Mouse (Mus musculus) granulocyte monocyte progenitor cell, adult 5-6 weeks (primary cell): ENCODE results near the gene B3gnt3. TPM values are rescaled to one million over a fixed set of nuclear protein-coding genes. Genes with fewer than 3 reads are reported as not detected.

Source experiments
- ATAC-seq: replicated peaks from 2 replicates; pipeline ENCODE4 v1.8.0; 2016; ENCODE audit warnings: mild to moderate bottlenecking, moderate TSS enrichment, inconsistent platforms; ENCODE audit not compliant: poor library complexity, severe bottlenecking
- total RNA-seq, 2 experiments: library from RNA; stranded (forward) in 1 of 2; stranded (reverse) in 1 of 2; fragments of 200-712, 200-1000 nt in 1 of 2; fragments of >200 nt in 1 of 2; fragmentation: Nextera tagmentation in 1 of 2; gene quantifications; 2 replicates each; pipeline ENCODE4 v1.2.3; 2014 to 2017

B3gnt3 gene
- total RNA-seq, 2 experiments from 2014 or later, result not detected

DNA sequence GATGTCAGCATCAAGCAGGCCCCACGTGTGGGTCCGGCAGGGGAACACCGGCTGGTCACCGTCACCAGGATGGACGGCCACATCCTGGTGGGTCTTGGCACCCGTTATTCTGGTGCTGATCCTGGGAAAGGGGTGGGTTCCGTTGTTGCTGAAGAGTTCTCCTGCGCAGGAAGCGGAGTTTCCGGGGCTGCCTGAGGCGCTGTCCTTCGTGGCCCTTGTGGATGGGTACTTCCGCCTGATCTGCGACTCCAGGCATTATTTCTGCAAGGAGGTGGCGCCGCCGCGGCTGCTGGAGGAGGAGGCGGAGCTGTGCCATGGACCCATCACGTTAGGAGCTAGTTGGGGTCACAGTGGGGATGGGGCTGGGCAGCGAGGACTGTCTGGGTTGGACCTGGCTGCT, 21.1 kb downstream of the B3gnt3 start:
- no peak for ATAC-seq

DNA sequence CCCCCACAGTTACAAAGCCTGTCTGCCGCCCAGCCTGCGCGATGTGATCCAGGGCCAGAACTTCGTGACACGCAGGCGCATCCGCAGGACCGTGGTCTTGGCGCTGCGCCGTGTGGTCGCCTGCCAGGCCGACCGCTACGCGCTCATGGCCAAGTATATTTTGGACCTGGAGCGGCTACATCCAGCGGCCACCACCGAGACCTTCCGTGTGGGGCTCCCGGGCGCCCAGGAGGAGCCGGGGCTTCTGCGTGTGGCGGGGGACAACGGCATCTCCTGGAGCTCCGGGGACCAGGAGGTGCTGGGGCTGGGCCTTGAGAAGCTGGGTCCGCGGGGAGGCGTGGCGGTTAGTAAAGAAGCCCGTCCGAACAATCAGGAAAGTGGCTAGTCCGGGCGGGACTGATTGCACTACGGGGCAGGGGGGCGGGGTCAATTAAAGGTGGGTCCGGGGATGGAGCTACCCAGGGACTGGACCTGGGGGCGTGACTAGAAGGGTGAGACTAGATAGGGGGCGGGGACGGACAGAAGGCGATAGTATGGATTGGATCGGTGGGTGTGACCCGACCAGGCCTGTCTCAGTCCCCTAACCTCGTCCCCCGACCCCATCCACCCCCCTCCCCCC, 21.9 kb downstream of the B3gnt3 start:
- ATAC-seq, result no peak

DNA sequence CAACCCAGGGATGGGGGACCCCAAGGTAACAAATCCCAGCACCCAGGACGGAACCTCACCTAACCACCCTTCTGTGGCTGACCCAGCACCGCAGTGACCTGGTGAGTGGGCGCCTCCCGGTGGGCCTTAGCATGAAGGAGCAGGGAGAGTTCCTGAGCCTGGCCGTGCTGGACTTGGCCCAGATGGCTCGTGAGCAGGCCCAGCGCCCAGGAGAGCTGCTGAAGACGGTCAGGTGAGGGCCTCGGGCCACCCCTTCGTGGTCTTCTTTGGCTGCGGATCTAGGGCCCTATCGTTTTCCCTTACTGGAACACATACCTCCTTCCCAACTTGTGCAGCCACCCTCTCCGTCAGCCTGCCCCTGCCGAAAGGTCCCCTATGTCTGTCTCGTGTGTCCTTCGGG, 22.5 kb downstream of the B3gnt3 start:
- ATAC-seq, result no peak

DNA sequence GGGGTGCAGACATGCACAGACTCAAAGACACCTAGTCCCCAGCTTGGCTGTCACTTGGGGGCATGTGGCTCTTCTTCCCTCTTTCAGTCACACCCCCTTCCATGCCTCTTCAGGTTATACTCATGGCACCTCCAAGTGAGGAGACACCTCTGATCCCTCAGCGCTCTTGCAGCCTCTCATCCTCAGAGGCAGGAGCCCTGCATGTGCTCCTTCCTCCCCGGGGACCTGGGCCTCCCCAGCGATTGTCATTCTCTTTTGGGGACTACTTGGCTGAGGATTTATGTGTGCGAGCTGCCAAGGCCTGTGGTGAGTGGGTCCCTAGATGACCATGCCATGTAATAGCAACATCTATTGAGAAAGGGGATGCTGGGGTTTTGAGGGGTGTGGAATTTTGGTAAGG, 23.4 kb downstream of the B3gnt3 start:
- no peak for ATAC-seq

DNA sequence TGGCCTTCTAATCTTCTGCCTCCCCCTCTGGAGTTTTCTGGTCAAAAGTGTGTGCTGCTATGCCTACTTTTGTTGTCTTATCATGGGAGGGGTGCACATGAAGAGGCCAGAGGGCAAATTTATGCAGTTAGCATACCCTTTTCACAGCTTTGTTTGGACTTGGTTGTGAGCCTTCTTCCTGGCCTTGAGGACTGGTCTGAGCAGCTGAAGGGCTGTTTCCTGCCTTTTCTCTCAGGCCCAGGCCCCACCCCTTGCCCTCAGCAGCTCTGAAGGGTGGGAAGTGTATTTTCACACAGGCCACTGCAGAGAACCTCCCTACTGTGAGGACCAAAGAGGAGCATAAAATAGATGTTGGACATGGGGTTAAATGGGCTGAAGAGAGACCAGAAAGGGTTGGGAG, 24.0 kb downstream of the B3gnt3 start:
- ATAC-seq, result no peak

DNA sequence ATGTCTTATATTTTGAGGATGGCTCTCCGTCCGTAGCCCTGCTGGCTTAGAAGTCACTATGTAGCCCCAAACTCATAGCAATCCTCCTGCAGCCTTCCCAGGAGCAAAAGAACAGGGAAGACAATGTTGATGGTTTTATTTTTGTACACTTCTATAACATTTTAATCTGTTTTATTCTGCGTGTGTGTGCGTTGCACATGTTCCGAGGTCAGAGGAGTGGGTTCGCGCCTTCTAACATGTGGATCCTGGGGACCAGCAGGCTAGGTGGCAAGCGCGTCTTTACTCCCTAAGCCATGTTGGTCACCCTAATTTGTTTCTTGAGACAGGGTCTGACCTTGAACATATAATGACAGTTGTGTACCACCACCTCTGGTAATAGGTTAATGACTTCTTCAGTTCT, 24.8 kb downstream of the B3gnt3 start:
- no peak for ATAC-seq

DNA sequence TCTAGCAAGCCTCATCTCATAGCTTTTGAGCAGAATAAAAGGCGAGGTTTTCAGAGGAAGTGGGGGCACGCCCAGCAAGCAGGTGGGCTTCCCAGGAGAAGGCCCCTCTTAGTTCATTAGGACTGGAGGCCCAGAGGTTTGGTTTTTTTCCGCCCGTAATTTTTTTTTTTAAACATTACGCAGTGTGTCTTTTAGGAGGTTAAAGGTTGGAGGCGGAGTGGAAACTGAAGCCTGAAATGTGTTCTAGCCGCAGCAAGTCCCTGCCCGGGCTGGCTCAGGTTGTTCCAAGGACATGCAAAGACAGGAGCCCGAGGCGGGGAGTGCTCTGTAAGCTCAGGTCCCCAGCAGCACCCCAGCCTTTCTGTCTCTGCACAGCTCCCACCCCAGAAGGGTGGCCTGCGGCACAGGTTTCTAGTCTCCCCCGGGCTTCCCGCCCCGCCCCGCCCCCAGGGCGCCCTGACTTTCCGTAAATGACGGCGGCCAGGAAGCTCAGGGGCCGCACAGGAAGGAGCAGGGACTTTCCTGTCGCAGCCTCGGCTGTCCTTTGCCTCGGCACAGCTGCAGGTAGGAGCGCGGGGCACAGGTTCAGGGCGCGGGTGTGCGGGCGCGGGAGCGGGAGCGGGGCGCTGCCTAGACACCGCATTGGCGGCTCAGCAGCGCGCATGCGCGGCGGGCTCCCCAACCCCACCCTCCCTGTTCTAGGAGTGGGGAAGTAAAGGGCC, 25.4 kb downstream of the B3gnt3 start, which contains the start of gene Jak3:
Gene Jak3 (plus strand): TSS at position 277 of the 722 bp plus-strand sequence.
- peak; percentile 45 for ATAC-seq

DNA sequence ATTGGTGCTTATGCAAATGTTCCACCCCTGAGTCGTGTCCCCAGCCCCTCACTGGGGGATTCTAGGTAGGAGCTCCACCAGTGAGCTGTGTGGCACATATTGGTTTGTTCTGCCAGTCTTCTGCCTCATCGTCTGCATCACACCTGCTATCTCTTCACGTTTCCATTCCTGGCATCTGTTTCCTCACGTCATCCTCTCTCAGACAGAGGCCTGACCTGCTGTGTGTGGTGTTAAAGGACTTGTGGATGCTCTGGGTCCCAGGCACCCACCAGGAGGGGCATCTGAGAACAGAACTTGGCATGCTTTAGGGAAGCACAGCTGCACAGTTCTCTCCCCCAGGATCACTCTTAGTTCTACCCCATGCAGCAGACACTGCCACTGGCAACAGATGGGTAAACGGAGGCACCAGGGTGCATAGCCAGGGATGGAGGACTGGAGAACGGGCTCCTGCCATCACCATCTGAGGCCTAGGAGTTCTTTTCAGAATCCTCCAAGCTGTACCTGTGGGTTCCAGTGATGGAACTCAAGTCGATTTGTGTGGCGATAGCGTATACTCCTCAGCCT, 26.1 kb downstream of the B3gnt3 start:
- no peak for ATAC-seq

DNA sequence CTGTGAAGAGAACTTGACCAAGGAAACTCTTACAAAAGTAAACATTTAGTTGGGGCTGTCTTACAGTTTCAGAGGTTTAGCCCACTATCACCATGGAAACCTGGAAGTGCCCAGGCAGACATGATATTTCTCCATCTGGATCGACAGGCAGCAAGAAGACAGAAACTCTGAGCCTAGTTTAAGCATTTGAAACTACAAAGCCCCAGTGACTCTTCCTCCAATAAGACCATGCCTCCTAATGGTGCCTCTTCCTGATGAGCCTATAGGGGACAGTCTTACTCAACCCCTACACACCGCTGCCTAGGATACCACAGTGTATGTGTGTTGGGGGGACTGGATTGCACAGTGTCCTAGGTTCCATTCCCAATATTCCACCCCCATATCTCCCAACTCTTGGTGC, 27.5 kb downstream of the B3gnt3 start:
- peak; percentile 17; the same call in 1 of the 2 replicates for ATAC-seq

DNA sequence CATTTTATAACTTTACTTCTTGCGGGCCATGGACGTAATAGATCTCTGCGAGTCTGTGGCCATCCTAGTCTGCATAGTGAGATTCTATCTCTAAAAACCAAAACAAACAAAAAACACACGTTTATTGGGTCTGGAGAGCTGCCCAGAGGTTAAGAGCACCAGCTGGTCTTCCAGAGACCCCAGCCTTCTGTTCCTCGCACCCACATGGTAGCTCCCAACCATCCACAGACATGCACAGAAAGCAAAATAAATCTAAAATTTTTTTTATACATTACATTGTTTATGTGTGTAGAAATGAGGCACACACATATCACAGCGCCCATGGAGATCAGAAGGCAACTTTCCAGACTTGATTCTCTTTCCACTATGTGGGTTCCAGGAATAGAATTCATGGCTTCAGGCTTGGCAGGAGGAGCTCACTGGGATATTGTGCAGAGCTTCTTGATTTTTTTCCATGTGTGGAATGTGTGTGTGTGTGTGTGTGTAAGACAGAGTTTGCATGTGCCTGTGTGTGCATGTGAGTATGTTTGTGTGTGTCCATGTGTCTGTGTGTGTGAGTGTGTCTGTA, 29.3 kb downstream of the B3gnt3 start:
- no peak for ATAC-seq

DNA sequence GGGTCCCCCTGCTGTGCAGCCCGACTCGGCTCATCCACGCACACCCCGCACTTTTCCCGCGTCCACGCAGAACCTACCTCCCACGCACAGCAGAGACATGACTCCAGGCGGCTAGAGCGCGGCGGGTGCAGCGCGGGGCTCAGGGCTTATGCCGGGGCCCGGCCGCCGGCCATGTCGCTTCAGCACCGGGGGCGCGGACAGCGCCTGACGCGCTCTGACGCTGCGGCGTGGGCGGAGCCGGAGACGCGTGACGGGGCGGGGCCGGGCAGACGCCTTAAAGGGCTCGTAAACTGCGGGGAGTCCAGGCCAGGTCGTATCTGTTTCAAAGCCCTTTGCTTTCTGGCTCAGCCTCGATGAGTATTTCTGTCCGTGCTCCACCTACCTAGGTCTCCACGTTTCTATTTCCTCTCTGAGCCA, 30.0 kb downstream of the B3gnt3 start, which contains the start of gene Unc13a:
Gene Unc13a (minus strand): TSS at position 209 of the 417 bp plus-strand sequence.
- peak; percentile 64 for ATAC-seq

DNA sequence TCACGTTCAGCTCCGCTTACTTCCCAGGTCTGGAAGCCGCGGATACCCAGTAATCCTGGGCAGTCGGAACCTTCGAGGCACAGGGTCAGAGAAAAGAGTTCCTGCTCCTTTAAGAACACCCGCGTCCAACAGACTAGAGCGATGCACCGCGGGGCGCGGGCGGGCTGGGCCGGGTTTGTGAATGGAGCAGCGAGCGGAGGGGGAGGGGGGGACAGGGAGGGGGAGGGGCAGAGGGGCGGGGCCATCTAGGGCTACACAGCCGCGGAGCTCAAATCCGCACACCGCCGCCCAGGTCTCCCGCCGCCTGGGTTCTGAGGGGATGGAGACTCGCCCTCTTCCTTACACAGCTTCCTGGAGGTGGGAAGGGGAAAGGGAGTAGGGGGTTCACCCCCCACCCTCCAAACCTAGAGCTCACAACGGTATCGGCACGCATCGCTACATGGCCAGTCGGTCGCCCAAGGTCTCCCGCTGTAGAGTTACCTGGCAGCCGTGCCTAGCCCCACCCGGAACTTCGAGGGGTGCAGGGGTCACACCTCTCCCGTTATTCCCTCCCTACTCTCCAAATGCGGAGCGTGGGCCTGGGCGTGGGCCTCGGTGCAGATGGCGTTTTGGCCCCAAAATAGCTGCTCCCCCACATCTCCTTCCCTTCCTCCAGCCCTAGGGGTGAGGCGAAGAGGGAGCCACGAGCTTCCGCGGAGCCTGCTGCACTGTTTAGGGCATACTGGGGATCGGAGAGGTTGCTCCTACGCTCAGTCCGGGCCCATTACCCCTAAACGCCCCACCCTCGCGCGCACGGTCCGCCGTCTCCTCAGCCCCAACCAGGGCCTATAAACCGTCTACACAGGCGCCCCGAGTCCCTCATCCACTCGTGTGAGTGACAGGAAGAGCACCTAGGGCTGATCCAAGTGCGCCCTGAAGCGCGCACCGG, 30.7 kb downstream of the B3gnt3 start:
- peak; percentile 6; the same call in 1 of the 2 replicates for ATAC-seq

DNA sequence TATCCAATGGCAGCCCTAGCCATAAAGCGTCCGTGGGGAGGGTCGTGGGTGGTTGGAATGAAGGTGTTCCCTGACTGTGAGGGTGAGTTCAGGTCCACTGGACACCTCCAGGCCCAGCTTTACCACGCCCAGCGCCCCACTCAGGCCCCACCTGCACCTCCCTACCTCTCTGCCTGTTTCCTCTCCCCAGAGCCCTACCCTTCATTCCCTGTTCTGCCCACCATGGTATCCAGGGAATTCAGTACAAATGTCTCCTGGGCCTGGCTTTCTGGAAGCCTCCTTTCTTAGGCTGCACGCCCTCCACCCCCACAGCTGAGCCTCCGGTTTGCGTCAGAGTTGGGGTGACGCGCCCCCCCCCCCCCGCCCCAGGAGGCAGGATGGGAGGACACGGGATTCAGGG, 31.4 kb downstream of the B3gnt3 start:
- no peak for ATAC-seq

DNA sequence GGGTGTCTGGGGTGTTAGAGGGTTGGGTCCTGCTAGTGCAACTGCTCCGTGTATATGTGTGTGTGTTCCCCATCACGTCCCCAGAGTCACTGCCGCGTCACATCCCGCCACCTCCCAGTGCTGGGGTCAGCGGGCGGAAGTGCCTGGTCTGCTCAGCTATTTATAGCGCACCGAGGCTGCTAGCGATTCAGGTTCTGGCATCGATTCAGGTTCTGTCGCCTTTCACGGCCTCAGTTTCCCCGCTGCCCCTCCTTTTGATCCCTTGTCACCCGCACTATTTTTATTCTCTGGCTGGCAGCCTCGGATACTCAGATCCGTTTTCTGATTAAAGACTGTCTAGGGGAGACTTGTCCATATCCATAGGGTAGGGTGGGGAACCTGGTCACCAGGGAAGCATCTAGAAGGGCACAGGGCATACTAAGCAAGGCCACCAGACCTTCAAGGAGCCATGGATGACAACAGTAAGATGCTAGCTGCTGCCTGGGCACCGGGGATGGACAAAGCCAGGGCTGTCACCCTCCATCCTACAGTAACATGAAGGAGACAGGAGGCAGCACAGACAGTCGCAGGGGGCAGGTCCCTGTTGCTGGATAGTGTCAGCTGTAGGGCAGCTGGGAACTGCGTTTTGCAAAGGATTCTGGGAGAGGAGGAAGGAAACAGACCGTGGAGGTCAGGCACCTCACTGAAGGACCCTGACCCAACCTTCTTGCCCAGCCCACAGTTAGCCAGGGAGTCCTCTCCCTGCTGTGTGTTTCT, 33.2 kb downstream of the B3gnt3 start:
- ATAC-seq, result peak; percentile 63

DNA sequence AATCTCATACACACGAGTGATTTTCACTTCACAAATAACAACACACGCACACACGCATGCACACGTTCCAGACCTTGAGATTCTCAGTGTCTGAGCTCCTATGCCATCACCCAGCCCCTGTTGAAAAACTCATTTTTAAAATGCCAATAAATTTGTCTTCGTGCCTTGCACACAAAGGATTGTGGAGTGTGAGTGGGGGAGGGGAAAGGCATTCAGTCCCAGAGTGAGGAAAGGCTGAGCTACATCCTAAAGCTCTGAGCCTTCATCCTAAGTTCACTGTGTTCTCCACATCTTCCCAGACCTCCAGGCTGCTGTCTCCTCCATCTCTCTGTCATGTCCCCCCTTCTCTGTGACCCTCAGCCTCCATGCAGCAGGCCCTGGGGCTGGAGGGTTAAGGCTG, 34.3 kb downstream of the B3gnt3 start:
- no peak for ATAC-seq

DNA sequence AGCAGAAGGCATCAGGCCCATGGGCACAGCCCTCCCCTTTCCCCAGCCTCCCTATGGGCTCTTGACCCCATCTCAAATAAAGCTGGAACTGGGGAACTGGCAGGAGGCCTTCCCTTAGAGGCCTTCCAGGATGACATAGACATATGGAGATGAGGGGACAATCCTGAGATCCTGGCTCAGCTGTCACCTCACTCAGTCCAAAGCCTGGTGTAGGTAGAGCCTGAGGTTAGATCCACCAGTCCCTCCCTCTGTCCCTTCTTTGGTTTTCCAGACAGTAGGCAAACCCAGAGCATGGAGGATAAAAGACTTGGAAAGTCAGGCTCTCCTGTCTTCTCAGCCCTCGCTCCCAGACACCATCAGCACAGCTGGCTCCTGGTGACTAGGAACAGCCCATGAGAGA, 34.7 kb downstream of the B3gnt3 start:
- no peak for ATAC-seq

DNA sequence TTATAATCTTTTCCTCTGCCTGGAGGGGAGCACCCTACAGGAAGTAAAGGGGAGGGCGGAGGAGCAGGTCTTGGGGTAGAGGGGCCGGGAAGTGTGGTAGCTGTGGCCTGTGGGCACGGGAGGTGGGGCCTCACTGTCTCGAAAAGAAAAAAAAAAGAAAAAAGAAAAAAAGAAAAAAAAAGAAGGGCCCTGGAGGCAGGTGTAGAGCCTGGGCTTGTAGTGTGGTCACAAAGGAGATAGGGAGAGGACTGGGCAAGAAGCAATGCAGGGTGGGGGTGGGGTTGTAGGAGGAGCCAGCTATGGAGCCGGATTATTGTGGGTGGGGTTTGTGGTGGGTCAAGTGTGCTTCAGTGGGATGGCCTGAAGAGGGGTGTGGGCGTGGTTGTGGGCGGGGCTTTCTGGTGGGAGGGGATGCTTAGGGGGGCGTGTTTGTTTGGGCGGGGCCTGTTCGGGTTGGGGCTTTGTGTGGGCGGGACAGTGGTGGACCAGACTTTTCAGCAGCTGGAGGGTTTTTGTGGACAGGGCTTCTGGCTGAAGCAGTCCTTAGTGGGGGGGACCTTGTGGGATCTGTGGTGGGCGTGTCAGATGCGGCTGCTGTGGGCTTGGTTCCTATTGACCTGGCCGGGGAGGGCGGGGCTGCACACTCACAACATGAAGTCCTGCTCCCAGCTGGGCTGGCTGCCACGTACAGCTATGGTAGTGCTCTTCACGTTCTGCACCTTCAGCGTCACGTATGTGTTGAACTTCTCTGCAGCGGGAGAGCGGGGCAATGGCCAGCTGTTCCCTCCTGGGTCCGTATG, 36.1 kb downstream of the B3gnt3 start:
- ATAC-seq, result peak; percentile 63

DNA sequence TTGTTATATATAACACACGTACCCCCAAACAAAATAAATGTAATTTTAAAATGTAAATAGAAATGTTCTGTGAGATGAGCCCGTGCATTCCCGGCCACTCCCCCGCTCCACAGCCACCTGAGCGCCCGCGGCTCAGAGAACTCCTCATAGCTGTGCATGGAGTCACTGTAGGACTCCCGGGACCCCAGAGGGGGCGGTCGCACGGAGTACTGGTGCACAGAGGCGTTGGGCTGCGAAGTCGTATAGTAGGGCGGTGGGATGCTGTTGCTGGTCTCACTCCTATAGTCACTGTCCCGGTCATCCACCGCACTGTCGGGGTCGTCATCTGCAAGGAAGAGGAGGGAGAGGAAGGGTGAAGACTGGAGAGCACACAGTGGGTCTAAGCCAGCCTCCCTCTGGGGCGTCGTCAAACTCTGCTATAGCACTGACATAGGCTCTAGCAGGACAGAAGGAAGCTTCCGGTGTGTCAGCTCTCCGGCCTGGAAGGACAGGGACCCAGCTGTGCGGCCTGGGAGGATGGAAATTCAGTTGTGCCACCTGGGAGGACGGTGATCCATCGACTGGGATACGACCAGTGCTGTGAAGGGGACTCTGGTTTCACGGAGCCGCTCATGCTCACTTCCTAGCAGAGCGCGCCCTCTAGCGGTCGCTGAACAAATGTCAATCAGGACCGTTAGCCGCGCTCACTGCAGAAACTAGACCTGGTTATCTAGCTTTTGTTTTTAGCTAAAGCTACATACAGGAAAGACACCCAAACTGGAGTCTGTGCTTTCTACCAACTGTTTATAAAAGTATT, 41.1 kb downstream of the B3gnt3 start:
- ATAC-seq, result peak; percentile 52
